Mouse (Mus musculus) embryo, embryonic 11.5 days (tissue): ENCODE measurements around the gene Mcrip2.

Source experiments
- DNase-seq: peaks from one replicate; pipeline ENCODE4 v3.0.0-alpha.2; 2012; ENCODE audit warnings: low read depth, low spot score

Mcrip2 gene

DNA sequence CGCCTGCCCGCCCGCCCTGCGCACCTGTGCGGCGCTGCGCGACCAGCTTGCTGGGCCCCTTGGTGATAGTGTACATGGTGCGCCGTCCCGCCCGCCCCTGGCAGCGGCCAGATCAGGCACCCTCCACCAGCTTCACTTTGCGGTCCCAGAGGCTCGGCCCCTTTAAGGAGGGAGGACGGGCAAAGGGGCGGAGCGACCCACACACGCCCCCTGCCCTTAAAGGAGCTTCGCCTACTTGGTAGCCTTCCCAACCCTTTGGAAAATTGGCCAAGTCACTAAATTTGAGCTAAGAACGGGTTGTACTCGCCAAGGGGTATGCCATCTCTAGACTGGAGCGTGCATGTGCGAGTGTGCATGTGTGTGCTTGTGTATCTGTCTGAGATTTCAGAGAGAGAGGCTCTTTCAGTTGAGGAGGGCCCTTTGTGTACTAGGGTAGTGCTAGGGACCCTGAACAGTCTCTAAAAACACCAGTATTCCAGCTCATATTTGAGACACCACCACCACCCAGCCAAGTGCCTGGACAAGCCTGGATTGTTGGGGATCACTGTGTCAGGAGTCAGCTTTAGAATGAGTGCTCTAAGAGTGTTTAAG is at the start of gene Mcrip2:
Gene Mcrip2 (minus strand): TSS at position 164 of the 591 bp plus-strand sequence.
- DNase-seq, result peak; percentile 68

DNA sequence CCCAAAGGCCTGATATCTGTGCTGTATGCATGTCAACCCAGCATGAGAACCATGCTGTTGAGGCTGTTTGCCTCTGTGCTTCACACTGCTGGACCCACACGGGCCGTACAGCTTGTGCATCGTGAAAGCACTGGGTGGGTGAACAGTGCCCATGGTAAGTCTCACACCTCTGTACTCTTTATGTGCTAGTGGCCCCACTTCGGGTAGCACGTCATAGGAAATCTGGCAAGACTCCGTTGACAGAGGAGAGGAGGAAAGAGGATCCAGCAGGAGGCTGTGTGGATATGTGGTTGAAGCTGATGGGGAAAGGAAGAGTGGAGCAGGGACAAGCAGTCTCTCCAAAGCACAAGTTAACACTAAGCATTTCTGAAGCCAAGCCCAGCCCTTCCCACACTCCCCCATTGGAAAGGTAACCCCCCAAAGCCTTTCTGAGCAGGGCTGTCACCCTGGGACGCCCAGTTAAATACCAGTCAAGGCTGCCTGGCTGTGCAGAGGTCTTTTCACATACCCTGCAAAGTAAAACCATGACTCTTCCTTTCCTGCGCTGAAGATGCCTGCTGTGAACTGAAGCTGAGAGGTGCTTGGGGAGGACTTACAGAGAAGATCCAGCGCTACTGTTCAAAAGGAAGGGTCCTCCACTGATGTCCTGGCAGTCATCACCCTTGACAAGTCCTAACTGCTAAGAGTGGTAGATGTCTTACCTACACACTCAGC is 49.6 kb upstream of the Mcrip2 start:
- no peak for DNase-seq

DNA sequence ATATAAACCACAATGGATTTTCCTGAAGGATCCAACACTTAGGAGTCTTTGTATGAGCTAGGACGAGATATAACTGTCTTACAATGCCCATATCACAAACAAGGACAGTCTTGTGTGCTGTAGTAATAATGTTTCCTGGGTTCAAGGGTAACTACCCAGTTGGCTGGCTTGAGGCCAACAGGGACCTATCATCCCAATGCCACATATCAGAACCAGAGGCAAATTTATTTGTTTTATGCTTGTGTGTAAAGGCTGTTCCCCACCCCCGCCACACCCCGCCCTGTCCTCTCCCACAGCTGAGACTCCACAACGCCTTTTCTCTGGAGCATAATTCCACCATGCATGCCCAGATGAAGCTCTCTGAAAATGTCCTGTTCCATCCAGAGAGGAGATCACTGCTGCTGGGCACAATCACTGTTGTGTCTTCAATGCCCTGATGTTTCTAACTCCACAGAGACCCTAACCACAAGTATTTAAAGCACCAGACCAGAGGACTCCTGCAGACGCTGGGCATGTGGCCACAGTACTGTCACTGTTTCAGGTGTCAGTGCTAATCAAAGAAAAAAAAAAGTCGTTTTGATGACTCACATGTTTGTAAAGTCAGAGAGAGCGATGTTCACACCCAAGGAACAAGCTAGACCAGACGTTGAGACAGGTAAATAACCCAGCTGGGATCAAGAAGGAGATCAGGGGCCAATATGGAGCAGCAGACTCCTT is 48.5 kb upstream of the Mcrip2 start:
- DNase-seq, result no peak

DNA sequence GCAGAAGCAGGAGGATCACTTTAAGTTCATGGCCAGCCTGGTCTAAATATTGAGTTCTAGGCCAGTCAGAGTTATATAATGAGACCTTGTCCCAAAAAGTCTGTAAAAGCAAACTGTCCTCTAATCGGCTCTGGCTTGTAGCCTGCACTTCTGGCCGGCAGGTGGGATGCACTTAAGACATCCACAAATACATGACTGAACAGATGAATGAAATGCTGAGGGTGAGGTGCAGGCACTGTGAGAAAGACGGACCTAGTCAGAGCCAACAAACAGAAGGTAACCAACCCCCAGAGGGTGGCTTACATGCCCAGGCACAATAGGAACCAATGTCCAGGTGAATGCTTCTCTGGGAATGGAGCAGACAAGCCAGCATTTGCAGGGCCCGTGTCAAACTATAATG is 45.7 kb upstream of the Mcrip2 start:
- DNase-seq, result no peak

DNA sequence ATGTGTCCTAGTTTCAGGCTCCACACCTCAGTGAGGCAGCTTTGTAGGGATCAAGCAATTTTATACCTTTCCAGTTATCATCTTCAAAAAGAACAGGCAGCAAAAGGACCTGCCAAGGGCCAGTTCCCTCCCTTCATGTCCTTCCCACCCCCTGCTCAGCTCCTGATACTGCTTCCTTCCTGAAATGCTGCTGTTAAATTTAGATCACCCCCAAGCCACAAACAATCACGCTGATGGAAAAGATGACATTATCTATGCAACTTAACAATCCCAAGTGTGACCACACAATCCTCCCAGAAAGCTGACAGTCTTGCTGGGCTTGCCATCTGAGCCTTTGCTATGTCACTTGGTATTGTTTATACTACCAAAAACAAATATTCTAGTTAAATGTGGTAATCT is 45.3 kb upstream of the Mcrip2 start:
- no peak for DNase-seq

DNA sequence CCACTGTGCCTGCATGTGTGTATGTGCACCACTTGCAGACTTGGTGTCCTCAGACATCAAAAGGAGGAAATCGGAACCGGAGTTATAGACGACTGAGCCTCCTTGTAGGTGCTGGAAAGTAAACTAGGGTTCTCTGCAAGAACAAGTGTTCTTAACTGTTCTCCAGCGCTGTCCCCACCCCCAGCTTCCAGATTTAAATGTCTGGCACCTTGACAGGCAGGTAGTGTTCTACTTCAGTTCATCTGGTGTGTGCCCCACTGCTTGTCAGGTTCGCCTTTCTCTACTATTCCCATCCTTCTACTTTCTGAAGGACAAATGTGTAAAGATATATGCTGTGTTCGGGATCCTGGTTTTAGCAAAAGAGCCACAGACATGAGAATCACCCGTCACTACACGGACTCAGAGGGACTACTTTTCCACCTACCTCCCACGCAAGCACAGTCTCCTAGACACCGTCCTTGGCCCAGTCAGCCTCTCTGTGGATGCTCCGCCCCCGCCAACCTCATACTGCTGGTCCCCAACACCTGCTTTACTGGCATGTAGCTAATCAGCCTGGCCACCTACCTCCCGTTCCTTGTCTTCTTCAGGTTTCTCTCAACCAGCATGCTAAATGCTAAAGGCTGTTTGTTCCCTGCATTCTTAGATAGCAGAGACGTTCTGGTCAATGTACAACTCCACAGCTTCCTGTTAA is 44.8 kb upstream of the Mcrip2 start:
- DNase-seq, result no peak

DNA sequence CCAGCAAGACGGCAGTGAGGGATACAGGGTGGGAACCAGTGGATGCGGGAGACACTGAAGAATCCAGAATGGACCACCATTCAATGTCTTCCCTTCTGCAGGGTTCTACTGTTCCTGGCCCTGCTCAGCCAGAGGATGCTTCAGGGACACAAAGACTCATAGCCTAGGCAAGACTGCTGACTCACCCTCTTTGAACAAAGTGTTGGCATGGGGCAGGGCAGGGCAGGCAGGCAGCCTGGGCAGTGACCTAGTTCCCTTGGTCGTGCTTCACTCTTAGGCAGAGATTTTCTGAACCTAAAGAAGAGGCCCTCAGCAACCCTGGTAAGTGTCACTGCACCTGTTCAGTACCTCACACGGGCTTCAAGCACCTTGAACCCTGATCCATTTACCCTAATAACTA is 43.3 kb upstream of the Mcrip2 start:
- no peak for DNase-seq

DNA sequence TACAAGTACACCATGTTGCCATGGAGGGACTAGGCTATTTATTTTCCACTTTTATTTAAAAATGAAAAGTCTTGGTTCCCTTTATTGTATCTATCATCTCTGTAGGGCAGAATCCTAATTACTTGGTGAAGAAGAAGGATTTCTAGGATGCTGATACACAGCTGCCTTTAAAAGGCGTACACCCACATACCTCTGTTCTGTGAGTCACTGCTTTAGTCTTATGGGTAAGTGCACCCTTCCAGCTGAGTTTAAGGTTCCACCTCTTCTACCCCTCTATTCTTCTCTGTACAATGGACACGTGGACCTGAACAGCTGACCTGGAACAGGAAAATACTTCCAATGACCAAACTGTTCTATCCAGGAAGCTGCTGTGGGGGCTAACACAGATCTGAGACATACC is 39.1 kb upstream of the Mcrip2 start:
- no peak for DNase-seq

DNA sequence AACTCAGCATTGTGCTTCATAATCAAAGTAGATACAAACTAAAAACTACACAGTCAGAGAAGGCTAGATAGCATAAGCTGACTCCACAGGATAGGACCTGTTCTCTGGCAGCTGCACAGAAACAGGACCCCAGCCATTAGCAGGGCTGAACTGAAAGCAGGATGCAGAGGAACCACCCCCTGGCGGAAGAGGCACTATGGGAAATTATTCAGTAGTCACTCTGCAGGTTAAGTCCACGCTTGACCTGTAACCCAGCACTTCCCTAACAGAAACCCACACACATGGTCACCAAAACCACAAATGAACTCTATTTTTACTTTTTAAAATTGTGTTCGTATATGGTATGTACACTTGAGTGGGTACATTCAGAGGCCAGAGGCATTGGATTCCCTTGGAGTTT is 34.5 kb upstream of the Mcrip2 start:
- DNase-seq, result no peak

DNA sequence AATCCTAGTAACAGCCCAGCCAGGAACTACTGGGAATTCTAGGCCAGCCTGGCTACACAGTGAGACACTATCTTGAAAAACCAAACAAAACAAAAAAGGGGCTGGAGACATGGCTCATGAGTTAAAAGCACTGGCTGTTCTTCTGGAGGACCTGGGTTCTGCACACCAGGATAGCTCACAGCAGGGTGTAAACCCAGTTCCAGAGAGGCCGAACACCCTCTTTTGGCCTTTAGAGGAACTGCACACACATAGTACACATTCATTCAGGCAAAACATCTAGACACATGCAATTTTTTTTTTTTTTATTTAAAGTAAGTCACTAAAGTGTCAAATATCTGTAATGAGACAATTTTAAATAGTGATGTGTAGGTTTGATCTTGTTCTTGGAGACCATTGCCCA is 31.6 kb upstream of the Mcrip2 start:
- DNase-seq, result no peak

DNA sequence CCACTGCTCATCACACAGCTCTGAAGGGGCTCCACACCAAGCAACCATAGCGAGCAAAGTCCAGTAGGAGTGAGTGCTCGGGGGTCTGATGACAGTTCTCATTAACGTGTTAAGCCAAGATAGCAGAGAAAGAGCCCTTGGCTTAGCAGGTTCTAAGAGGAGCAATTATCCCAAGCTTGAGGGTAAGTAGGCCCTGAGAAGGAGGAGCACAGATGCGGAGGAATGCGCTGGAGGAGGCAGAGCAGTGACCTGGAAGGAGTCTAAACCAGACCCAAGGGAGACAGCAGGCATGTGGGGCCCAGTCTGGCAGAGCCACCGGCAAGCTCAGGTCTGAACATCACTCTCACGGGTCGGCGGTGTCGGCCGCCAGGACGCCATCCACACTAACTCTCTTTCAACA is 27.3 kb upstream of the Mcrip2 start:
- no peak for DNase-seq

DNA sequence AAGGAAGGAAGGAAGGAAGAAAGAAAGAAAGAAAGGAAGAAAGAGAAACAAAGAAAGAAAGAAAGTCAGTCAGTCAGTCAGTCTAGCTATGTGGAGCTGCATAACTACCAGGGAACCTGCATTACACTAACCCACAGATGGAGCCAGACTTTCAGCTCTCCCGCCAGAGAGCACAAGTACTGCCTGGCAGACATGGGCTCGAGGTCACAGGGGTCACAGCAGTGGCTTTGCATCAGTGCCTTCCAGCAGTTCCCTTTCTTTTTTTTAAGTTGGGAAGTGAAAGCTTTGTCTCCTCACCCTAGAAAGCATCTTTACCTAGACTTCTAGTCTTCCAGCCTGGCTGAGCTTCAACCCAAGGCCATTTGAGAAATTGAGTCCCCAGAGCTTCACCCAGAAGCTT is 26.9 kb upstream of the Mcrip2 start:
- no peak for DNase-seq

DNA sequence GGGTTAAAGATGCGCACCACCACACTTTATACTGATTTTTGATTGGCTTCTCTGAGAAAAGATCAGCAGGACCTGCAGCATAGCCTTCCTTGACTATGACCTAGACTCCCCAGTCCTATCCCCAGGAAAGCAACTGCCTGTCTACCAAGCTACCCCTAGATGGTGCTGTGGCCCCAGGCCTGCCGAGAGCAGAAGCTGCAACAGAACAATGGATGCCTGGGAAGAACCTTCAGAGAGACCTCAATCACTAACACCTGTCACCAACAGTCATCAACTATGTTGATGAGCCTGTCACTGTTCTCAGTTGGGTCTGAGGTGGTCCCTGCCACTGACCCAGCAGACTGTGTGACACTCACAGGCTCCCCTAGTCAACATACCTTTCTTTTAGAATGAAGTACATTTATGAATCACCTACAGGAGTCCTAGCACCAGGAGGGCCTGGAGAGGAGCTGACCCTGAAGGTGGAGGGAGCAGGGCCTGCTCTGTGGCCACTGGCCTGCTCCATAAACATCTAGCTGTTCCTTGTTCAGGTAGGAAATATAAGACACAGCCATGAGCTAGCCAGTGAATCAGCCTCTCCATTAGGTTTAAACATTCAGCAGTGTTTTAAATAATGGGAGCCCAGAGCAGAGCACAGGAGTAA is 25.5 kb upstream of the Mcrip2 start:
- DNase-seq, result peak; percentile 51

DNA sequence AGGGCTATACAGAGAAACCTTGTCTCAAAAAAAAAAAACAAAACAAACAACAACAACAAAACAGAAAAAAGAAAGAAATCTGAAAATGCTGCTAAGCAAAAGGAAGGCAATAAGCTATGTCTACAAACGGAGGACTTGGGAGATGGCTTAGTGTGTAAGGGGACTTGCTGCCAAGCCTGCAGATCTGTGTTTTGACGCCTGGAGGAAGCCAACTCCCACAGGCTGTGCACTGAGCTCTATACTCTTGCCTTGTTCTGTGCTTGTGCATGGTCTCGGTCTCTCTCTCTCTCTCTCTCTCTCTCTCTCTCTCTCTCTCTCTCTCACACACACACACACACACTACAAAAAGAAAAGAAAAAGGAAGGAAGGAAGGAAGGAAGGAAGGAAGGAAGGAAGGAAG is 20.3 kb upstream of the Mcrip2 start:
- DNase-seq, result no peak

DNA sequence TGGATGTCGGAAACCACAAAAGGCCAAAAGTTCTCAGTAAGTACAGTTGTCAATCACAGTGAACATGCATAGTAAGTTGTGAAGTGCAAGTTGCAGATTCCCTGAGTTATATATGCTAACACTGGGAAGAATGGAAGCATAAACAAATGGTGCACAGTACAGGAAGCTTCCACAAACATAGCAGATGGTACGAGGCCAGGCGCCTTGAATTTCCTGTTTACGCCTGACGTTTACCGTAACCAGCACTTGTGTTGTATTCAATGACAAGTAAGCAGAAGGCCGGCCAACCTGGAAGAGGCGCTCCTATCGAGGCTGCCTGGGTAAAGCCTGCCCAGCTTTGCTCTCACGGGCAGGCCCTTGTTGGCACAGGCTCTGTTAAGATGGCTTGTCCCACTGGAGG is 18.9 kb upstream of the Mcrip2 start:
- DNase-seq, result no peak

DNA sequence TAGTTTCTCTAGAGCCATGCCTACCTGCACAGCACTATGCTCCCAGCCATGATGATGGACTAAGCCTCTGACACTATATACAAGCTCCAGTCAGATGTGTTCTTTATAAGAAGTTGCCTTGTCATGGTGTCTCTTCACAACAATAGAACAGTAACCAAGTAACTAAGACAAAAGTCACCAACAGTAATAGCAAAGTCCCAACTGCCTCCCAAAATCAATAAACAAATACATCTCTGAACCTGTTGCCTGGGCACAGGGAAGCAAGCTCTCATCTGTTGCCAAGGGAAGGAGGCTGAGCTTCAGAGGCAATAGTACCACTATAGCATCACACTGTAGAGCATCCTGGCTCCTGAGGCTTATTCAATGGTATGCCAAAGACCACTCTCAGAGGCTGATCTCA is 18.2 kb upstream of the Mcrip2 start:
- DNase-seq, result no peak

DNA sequence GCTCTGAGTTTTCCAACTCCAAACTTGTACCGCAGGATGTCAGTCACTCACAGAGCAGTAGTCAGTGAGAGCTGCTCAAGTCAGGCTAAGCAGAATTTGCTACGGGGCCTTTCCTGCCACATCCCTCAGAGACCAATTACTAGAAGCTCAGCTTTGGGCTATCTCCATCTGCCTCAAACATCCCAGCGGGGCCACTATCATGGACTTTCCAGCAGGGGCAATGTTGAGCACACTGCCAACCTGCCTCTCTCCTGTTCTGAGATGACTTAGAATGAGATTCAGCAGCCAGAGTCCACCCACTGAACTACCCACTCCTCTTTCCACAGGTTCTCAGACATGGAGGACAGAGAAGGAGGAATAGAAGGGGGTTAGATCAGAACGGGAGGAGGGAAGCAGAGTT is 17.1 kb upstream of the Mcrip2 start:
- DNase-seq, result no peak

DNA sequence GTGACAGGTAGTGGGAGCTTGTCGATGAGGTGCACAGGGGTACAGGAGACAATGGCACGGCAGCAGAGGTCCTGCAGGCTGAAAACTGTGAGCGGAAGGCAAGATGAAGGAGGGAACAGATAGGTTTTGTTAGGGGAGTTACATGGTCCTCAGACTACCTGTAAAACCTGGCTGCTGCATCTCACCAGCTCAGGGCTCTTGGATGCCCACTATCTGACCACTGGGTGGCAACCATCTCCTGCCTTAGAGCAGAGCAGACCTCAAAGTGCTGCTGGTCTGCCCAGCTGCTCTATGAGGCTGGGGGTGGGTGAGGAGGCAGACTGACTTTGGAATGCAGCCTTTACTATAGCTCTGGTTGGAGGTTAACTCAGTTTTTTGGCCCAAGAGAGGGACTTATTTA is 15.3 kb upstream of the Mcrip2 start:
- no peak for DNase-seq

DNA sequence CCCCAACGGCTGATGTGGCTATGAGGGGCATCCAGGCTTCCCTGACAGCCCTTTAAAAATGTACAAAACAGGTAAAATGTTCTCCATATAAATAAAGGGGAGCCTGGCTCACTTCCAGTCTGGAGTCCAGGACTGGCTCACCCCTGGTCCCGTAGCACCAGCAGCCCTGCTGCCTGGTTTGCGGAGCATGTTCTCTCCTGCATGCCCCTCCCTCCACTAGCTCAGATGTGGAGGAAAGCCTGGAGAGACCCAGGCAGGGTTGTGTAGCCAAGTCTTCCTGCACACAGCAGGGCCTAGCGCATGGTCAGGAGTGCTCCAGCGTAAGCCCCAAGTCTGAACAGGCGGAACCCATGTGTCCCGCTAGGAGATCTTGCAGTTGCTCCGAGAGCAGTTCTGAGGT is 14.7 kb upstream of the Mcrip2 start:
- no peak for DNase-seq

DNA sequence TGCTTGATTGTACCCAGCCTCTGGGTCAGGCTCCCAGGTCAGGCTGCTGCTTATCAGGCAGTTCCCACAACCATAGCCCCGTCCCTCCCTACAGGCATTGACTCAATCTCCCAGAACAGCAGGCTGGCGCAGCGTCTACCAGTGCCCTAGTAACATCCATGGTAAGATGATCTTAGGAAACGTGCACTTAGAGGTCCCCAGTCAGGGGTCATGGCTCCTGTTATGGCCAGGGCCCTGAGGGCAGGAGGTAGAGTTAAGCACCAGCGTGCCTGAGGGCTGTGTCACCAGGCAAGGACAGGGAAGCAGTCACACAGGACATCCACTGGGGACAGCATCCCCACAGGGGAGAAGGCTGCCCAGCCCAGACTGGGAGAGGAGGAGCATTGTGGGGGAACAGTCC is 13.7 kb upstream of the Mcrip2 start:
- DNase-seq, result no peak

DNA sequence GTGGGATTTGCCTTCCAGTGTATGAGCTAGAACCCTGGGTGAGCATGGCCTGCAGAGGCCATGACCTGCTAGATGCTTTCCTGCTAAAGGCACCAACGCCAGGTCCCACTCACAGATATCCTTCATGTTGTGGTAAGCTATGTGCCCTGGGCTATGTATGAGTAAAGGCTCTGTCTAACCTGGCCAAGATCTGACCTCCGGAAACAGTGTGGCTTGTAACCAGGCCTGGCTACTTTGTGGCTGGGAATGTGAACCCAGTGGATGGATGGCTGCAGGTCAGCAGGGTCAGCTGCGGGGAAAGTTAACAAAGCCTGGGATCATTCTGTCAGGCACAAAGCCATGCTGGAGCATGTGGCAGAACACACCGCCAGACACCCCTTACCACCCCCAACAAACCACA is 13.1 kb upstream of the Mcrip2 start:
- no peak for DNase-seq
